Mouse (Mus musculus) cerebellum, postnatal 25 days (tissue): Measurements from ENCODE around the gene Dnajc9.

Source experiments
- DNase-seq, 2 experiments: peaks; one replicate each; pipeline ENCODE4 v3.0.0; 2021; ENCODE audit warnings: mixed read lengths in 2 of 2

Dnajc9 gene

DNA sequence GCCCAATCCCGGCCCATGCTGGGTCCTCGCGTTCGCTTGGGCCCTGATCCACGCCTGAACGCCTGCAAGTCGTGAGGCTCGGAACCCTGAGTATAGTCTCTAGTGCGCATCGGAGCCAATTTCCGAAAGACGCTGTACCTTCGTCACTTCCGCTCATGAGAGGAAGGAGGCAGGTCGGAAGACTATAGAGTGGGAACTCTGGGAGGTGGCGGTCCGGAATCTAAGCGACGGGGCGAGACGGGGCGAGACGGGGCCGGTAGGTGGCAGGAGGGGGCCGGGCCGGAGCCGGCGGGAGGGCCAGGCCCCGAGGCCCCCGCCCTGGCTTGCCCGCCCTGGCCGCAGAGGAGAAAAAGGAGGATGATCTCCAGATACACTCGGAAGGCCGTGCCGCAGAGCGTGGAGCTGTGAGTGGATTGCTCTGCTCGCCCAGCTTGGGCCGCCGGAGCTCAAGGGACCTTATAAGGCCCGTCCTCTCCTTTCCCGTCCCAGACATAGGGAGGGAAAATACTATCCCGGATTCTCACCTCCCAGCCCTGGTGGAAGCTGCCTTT is 40.6 kb downstream of the Dnajc9 start, which contains the start of the genes Ecd and Fam149b:
TSS of gene Ecd (minus strand) at position 131 of the 551 bp plus-strand sequence.
TSS of gene Fam149b (plus strand) at position 172 of the 551 bp plus-strand sequence.
- DNase-seq = peak; percentile 93

GRCm38 (mm10) chr14:20347441-20347990 is 41.2 kb downstream of the Dnajc9 start:
- DNase-seq = no peak

DNA sequence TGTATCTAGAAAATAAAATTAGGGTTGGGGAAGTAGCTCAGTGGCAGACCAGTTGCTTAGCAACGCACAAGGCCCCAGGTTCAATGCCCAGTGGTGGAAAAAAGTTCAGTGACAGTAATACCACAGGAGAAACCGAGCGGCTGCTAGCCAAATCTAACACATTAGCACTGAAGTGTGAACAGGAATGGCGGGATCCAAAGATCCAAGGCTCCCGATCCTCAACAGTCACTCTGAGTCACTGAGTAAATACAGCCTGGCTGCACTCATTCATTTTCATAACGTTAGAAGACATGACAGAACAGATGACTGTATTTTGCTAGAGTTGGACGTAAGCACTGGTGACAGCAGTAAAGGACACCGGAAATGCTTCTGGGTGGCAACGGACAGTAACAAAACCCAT is 42.8 kb downstream of the Dnajc9 start:
- no peak for DNase-seq

GRCm38 (mm10) chr14:20340866-20341265 is 47.8 kb downstream of the Dnajc9 start:
- DNase-seq = no peak

DNA sequence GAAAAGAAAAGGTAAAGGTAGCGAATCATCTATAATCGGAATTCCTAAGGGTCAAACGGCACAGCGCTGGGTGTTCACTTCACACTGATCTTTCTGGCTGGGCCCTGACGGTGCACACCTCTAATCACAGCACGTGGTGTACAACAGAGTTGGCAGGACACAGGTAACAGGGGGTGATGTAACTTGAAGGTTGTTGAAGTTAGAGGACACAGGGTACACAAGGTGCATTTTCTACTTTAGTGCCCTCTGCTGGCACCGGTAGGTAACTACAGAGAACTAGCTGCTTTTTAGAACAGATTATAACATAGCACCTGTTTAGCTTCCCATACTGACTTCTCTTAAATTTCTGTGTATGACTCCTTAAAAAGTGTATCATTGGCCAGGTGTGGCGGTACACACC is 48.6 kb downstream of the Dnajc9 start:
- peak in 1 of 2 experiments; percentile 39 for DNase-seq

DNA sequence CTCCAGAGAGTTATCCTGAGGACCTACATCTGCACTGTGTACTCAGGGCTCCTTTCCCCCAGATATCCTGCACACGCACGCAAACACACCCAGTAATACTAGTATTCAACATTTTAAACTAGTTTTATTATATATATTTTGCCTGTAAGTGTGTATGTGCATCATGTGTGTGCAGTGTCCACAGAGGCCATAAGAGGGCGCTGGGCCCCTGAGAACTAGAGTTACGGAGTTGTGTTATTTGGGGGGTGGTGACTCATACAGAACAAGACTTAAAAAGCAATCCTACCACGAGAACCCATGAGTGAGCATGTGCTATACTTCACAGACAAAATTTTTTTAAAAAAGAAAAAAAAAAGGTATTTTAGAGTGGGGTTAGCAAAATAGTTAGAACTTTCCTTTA is 49.3 kb downstream of the Dnajc9 start:
- DNase-seq = no peak
